Mouse (Mus musculus): ENCODE results near the gene Ccdc40. TPM values are rescaled to one million over a fixed set of nuclear protein-coding genes. Genes with fewer than 3 reads are reported as not detected.

The Ccdc40 gene
- 0.21 to 0.80 TPM (median 0.36 TPM) in 4 replicates for total RNA-seq (2023; ENCODE audit: inconsistent age)

GRCm38 (mm10) chr11:119228091-119228781 lies at the start of gene Ccdc40, which contains the start of gene Tbc1d16:
Gene Ccdc40, plus strand, starts transcription at chr11:119228572.
Gene Tbc1d16, minus strand, starts transcription at chr11:119228499.

DNA sequence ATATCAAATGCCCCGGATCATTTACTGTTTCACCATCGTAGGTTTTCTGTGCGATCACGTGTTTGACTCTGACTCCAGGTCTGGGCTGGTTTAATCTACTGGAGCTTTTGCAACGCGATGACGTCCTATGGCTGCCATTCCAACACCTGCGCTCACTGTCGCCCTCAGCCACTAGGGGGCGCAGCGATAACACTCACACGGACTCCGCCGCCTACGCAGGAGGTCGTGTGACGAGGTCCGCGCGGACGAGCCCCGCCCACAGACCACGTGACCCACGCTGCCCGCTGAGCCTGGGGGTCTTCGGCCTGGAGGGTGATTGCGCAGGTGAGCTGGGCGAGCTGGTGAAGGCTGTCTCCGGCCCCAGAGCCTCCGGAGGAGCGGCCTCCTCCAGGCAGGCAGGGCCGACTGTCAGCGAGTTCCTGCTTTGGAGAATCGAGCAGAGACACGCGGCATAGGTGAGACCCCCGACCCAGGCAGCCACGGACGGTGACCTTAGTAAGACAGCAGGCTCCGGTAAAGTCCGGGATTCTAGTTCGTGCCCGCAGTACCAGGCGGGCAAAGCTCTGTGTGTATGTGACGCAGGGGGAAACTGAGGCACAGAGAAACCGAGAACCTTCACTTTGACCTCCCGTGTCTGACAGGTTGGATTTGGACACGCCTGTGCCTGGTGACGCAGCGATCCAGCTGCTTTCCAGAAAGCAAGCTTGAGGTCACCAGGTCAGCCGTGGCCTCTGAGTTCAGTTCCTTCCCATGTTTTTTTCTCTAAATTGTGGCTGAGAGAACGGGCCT lies 39.6 kb downstream of the Ccdc40 start, which contains the start of gene Gaa:
Gene Gaa, plus strand, starts transcription at position 120 of the 789 bp plus-strand sequence.

GRCm38 (mm10) chr11:119299391-119300245 lies 71.2 kb downstream of the Ccdc40 start, which contains the start of gene Eif4a3:
Gene Eif4a3, minus strand, starts transcription at chr11:119300089.

GRCm38 (mm10) chr11:119307658-119307867 lies 79.2 kb downstream of the Ccdc40 start, which contains the start of gene Card14:
Gene Card14, plus strand, starts transcription at chr11:119307768.

Other genes with a start within 250 kb of the Ccdc40 start
- gene Enpp7, start 240.4 kb upstream of the Ccdc40 start, total RNA-seq (2023; ENCODE audit: inconsistent age), result not detected in 4 replicates
- gene Cbx2, start 205.6 kb upstream of the Ccdc40 start, total RNA-seq (2023; ENCODE audit: inconsistent age), result 5.9 to 8.5 TPM (median 6.3 TPM) in 4 replicates
- gene Cbx8, start 187.6 kb upstream of the Ccdc40 start, total RNA-seq (2023; ENCODE audit: inconsistent age), result 15.4 to 19.6 TPM (median 17.5 TPM) in 4 replicates
- 78.9 to 91.0 TPM (median 87.1 TPM) in 4 replicates for gene Cbx4, start 142.4 kb upstream of the Ccdc40 start, total RNA-seq (2023; ENCODE audit: inconsistent age)
- 0.06 to 1.4 TPM (median 0.18 TPM) in 4 replicates for gene Tbc1d16, start 73 bp upstream of the Ccdc40 start, total RNA-seq (2023; ENCODE audit: inconsistent age)
- 93.8 to 103 TPM (median 96.4 TPM) in 4 replicates for gene Gaa, start 39.3 kb downstream of the Ccdc40 start, total RNA-seq (2023; ENCODE audit: inconsistent age)
- gene Eif4a3, start 71.5 kb downstream of the Ccdc40 start, total RNA-seq (2023; ENCODE audit: inconsistent age), result 211 to 223 TPM (median 221 TPM) in 4 replicates
- gene Card14, start 79.2 kb downstream of the Ccdc40 start, total RNA-seq (2023; ENCODE audit: inconsistent age), result not detected in 4 replicates
- 21.0 to 28.6 TPM (median 23.3 TPM) in 4 replicates for gene Sgsh, start 127.0 kb downstream of the Ccdc40 start, total RNA-seq (2023; ENCODE audit: inconsistent age)
- 23.6 to 27.8 TPM (median 25.3 TPM) in 4 replicates for gene Slc26a11, start 127.0 kb downstream of the Ccdc40 start, total RNA-seq (2023; ENCODE audit: inconsistent age)
- 89.1 to 147 TPM (median 110 TPM) in 4 replicates for gene Rnf213, start 164.5 kb downstream of the Ccdc40 start, total RNA-seq (2023; ENCODE audit: inconsistent age)

All from B cell, adult (primary cell).